Mouse (Mus musculus) hindbrain, embryonic 14.5 days (tissue): Measurements from ENCODE around the gene Tcf23. TPM values are rescaled to one million over a fixed set of nuclear protein-coding genes. Genes with fewer than 3 reads are reported as not detected.

Source experiments
- ATAC-seq: fragments of 200-750 bp; cut with Nextera tagmentation; 2 replicates; pipeline ENCODE4 v1.8.0; 2017; ENCODE audit warnings: moderate number of reproducible peaks, mild to moderate bottlenecking, moderate TSS enrichment, moderate library complexity; ENCODE audit not compliant: low FRiP score
- DNase-seq: peaks from one replicate; pipeline ENCODE4 v3.0.0-alpha.2; 2015; ENCODE audit warnings: low spot score
- H3K27ac ChIP-seq: fragments of 300-500 bp; sonication (generic); 2 replicates; pipeline ENCODE4 v1.5.1; 2014; ENCODE audit warnings: mild to moderate bottlenecking, moderate library complexity
- H3K27me3 ChIP-seq: fragments of 300-500 bp; sonication (generic); 2 replicates; pipeline ENCODE4 v1.6.1; 2014; ENCODE audit warnings: mild to moderate bottlenecking, low read length, mixed read lengths; ENCODE audit not compliant: control insufficient read depth, insufficient read depth
- H3K36me3 ChIP-seq: fragments of 300-500 bp; sonication (generic); replicated peaks from 2 replicates; pipeline ENCODE4 v1.6.1; 2014; ENCODE audit not compliant: control insufficient read depth, insufficient read depth
- H3K4me1 ChIP-seq: fragments of 300-500 bp; sonication (generic); replicated peaks from 2 replicates; pipeline ENCODE4 v1.6.1; 2014; ENCODE audit warnings: antibody characterized with exemption, low read length, mixed read lengths; ENCODE audit not compliant: control insufficient read depth, insufficient read depth
- H3K4me2 ChIP-seq: fragments of 300-500 bp; sonication (generic); replicated peaks from 2 replicates; pipeline ENCODE4 v1.6.1; 2014; ENCODE audit warnings: mild to moderate bottlenecking, moderate library complexity
- H3K4me3 ChIP-seq: fragments of 300-500 bp; sonication (generic); replicated peaks from 2 replicates; pipeline ENCODE4 v1.5.1; 2014; ENCODE audit warnings: mild to moderate bottlenecking, low read length
- H3K9ac ChIP-seq: fragments of 300-500 bp; sonication (generic); 2 replicates; pipeline ENCODE4 v1.6.1; 2014
- H3K9me3 ChIP-seq: fragments of 300-500 bp; sonication (generic); 2 replicates; pipeline ENCODE4 v1.6.1; 2016; ENCODE audit warnings: low read length; ENCODE audit not compliant: control insufficient read depth
- WGBS: fragments of 180-500 bp; shearing (Covaris S2); extraction: QIAGEN DNeasy Blood & Tissue Kit; methylation state at CpG from one replicate; pipeline ENCODE4 v1.1.7; 2014; 5-methylcytosine and 5-hydroxymethylcytosine counted together
- polyA plus RNA-seq: library from polyadenylated mRNA; unstranded; fragments of >200 nt; fragmentation: Nextera tagmentation; extraction: Ambion mirVana; gene quantifications from 2 replicates; pipeline ENCODE4 v1.2.1, GENCODE M21; 2014

Tcf23 gene
- polyA plus RNA-seq, 1 experiment from 2014 or later = 0.04 TPM

GRCm38 (mm10) chr5:30944956-30945781, 23.3 kb upstream of the Tcf23 start, which contains the start of gene Cgref1:
Cgref1 (minus strand) TSS chr5:30945591.
- 0 out of 2 replicates have a peak within 1 kb of the TSS, but pooled peaks have one; percentile 6 for H3K27ac ChIP-seq
- no peaks in the 10 kb centered on the region for H3K9me3 ChIP-seq
- peak within 1 kb of the TSS; percentile 76 for H3K4me2 ChIP-seq
- 5% methylated on average over 44 of the region's 44 CpGs for WGBS
- ATAC-seq (peak; percentile 63), DNase-seq (peak; percentile 69)
- peak within 1 kb of the TSS; percentile 69 for H3K9ac ChIP-seq
- no peaks in the 10 kb centered on the region for H3K36me3 ChIP-seq
- H3K4me1 ChIP-seq = peaks cover 8% of the 10 kb centered on the region
- no peaks in the 10 kb centered on the region for H3K27me3 ChIP-seq
- peak within 1 kb of the TSS; percentile 53 for H3K4me3 ChIP-seq

GRCm38 (mm10) chr5:30948620-30949019, 19.8 kb upstream of the Tcf23 start:
- H3K4me2 ChIP-seq = no peak overlapping the region

GRCm38 (mm10) chr5:30949654-30950326, 18.7 kb upstream of the Tcf23 start:
- Histone ChIP-seq H3K4me3 (peak overlapping the region; percentile 45), H3K36me3 (peaks cover 33% of the 10 kb centered on the region), H3K27ac (peak overlapping the region; percentile 74), H3K4me2 (peak overlapping the region; percentile 93), H3K9ac (peak overlapping the region; percentile 63), H3K9me3 (no peaks in the 10 kb centered on the region), H3K4me1 (peaks cover 10% of the 10 kb centered on the region), H3K27me3 (no peaks in the 10 kb centered on the region)
- peak; percentile 88 for ATAC-seq
- WGBS = 0% methylated on average over 31 of the region's 31 CpGs
- peak; percentile 89 for DNase-seq

More at GRCm38 (mm10) chr5:30948620-30949019, 19.8 kb upstream of the Tcf23 start:
- H3K4me3 ChIP-seq = no peak overlapping the region
- no peak for DNase-seq
- no peak overlapping the region for H3K27ac ChIP-seq
- peaks cover 21% of the 10 kb centered on the region for H3K36me3 ChIP-seq
- H3K27me3 ChIP-seq = no peaks in the 10 kb centered on the region
- ATAC-seq = no peak
- 77% methylated on average over 5 of the region's 5 CpGs for WGBS
- no peak overlapping the region for H3K9ac ChIP-seq
- H3K9me3 ChIP-seq = no peaks in the 10 kb centered on the region
- H3K4me1 ChIP-seq = peaks cover 15% of the 10 kb centered on the region

- no peak for ATAC-seq
- H3K9me3 ChIP-seq = no peaks in the 10 kb centered on the region
- H3K27me3 ChIP-seq = no peaks in the 10 kb centered on the region
- peaks cover 10% of the 10 kb centered on the region for H3K4me1 ChIP-seq
- H3K36me3 ChIP-seq = peaks cover 39% of the 10 kb centered on the region
- DNase-seq = no peak
- 62% methylated on average over 4 of the region's 4 CpGs for WGBS
- peak overlapping the region; percentile 93 for H3K4me2 ChIP-seq
- 0 out of 2 replicates have a peak overlapping the region, but pooled peaks have one; percentile 74 for H3K27ac ChIP-seq
- H3K9ac ChIP-seq = peak overlapping the region; percentile 63
- H3K4me3 ChIP-seq = peak overlapping the region; percentile 45
These were observed 18.0 kb upstream of the Tcf23 start for GRCm38 (mm10) chr5:30950451-30950850.

- H3K4me1 ChIP-seq = peaks cover 10% of the 10 kb centered on the region
These were observed 17.5 kb upstream of the Tcf23 start for GRCm38 (mm10) chr5:30950922-30951321.

GRCm38 (mm10) chr5:30951706-30952105, 16.8 kb upstream of the Tcf23 start:
- peaks cover 10% of the 10 kb centered on the region for H3K4me1 ChIP-seq
- H3K27ac ChIP-seq = no peak overlapping the region
- no peak overlapping the region for H3K9ac ChIP-seq
- H3K27me3 ChIP-seq = no peaks in the 10 kb centered on the region
- 86% methylated on average over 6 of the region's 6 CpGs for WGBS
- no peaks in the 10 kb centered on the region for H3K9me3 ChIP-seq
- H3K4me3 ChIP-seq = no peak overlapping the region
- ATAC-seq (no peak), DNase-seq (no peak)
- H3K36me3 ChIP-seq = peaks cover 46% of the 10 kb centered on the region
- H3K4me2 ChIP-seq = no peak overlapping the region

More at GRCm38 (mm10) chr5:30950922-30951321, 17.5 kb upstream of the Tcf23 start:
- ATAC-seq (no peak), DNase-seq (no peak)
- H3K9me3 ChIP-seq = no peaks in the 10 kb centered on the region
- H3K36me3 ChIP-seq = peaks cover 44% of the 10 kb centered on the region
- no peaks in the 10 kb centered on the region for H3K27me3 ChIP-seq
- no peak overlapping the region for H3K9ac ChIP-seq
- no peak overlapping the region for H3K27ac ChIP-seq
- H3K4me3 ChIP-seq = no peak overlapping the region
- WGBS = 91% methylated on average over 2 of the region's 2 CpGs
- H3K4me2 ChIP-seq = peak overlapping the region; percentile 93; the same call in 1 of the 2 replicates

- peaks cover 13% of the 10 kb centered on the region for H3K4me1 ChIP-seq
- H3K4me2 ChIP-seq = no peak overlapping the region
- peaks cover 50% of the 10 kb centered on the region for H3K36me3 ChIP-seq
- H3K27ac ChIP-seq = no peak overlapping the region
- H3K9me3 ChIP-seq = no peaks in the 10 kb centered on the region
- no peaks in the 10 kb centered on the region for H3K27me3 ChIP-seq
- no peak for ATAC-seq
- H3K4me3 ChIP-seq = no peak overlapping the region
- no peak for DNase-seq
- no peak overlapping the region for H3K9ac ChIP-seq
- WGBS = 90% methylated on average over 5 of the region's 5 CpGs
These were observed 15.9 kb upstream of the Tcf23 start for GRCm38 (mm10) chr5:30952551-30952950.

- Histone ChIP-seq H3K9me3 (no peaks in the 10 kb centered on the region), H3K4me3 (no peak overlapping the region), H3K27ac (no peak overlapping the region), H3K27me3 (no peaks in the 10 kb centered on the region), H3K4me1 (peaks cover 28% of the 10 kb centered on the region), H3K36me3 (peaks cover 64% of the 10 kb centered on the region), H3K4me2 (no peak overlapping the region), H3K9ac (no peak overlapping the region)
- WGBS = 94% methylated on average over 6 of the region's 6 CpGs
- ATAC-seq = no peak
- no peak for DNase-seq
These were observed 14.4 kb upstream of the Tcf23 start for GRCm38 (mm10) chr5:30954065-30954464.

GRCm38 (mm10) chr5:30954556-30954955, 13.9 kb upstream of the Tcf23 start:
- Histone ChIP-seq H3K4me1 (peaks cover 32% of the 10 kb centered on the region), H3K36me3 (peaks cover 64% of the 10 kb centered on the region), H3K4me3 (no peak overlapping the region), H3K9me3 (no peaks in the 10 kb centered on the region), H3K27me3 (no peaks in the 10 kb centered on the region), H3K4me2 (no peak overlapping the region), H3K9ac (no peak overlapping the region), H3K27ac (no peak overlapping the region)
- ATAC-seq = no peak
- WGBS = 95% methylated on average over 9 of the region's 9 CpGs
- no peak for DNase-seq
